Mouse (Mus musculus) ovary, postnatal 10 days (tissue): ENCODE results near the gene Sgsh.
A peak's percentile ranks its signal among the peaks of the same experiment; 100 is the strongest.

Experiments used
- DNase-seq: peaks from one replicate; pipeline ENCODE4 v3.0.0; 2022; ENCODE audit warnings: low spot score

Sgsh gene

GRCm38 (mm10) chr11:119377326-119377725 lies 22.0 kb upstream of the Sgsh start:
- DNase-seq = no peak

GRCm38 (mm10) chr11:119375425-119375824 lies 20.1 kb upstream of the Sgsh start:
- no peak for DNase-seq

- peak; percentile 40 for DNase-seq
Measured at GRCm38 (mm10) chr11:119363534-119364145, 8.3 kb upstream of the Sgsh start.

- no peak for DNase-seq
Measured at GRCm38 (mm10) chr11:119362769-119363533, 7.6 kb upstream of the Sgsh start.

GRCm38 (mm10) chr11:119359089-119359488 lies 3.8 kb upstream of the Sgsh start:
- no peak for DNase-seq

GRCm38 (mm10) chr11:119354798-119355442 lies 416 bp downstream of the Sgsh start:
- no peak for DNase-seq

- DNase-seq = no peak
Measured at GRCm38 (mm10) chr11:119353946-119354345, 1.4 kb downstream of the Sgsh start.

GRCm38 (mm10) chr11:119352113-119352512 lies 3.2 kb downstream of the Sgsh start:
- no peak for DNase-seq

GRCm38 (mm10) chr11:119347125-119347524 lies 8.2 kb downstream of the Sgsh start:
- no peak for DNase-seq

GRCm38 (mm10) chr11:119344865-119345264 lies 10.5 kb downstream of the Sgsh start:
- no peak for DNase-seq

GRCm38 (mm10) chr11:119344178-119344577 lies 11.2 kb downstream of the Sgsh start:
- DNase-seq = no peak

- DNase-seq = peak; percentile 32
Measured at GRCm38 (mm10) chr11:119339637-119340036, 15.7 kb downstream of the Sgsh start.

- no peak for DNase-seq
Measured at GRCm38 (mm10) chr11:119339179-119339578, 16.2 kb downstream of the Sgsh start.

GRCm38 (mm10) chr11:119338271-119339059 lies 16.9 kb downstream of the Sgsh start:
- DNase-seq = no peak

GRCm38 (mm10) chr11:119331970-119332369 lies 23.4 kb downstream of the Sgsh start:
- no peak for DNase-seq

- no peak for DNase-seq
Measured at GRCm38 (mm10) chr11:119330592-119330991, 24.7 kb downstream of the Sgsh start.

GRCm38 (mm10) chr11:119325068-119325467 lies 30.3 kb downstream of the Sgsh start:
- no peak for DNase-seq

GRCm38 (mm10) chr11:119322521-119322920 lies 32.8 kb downstream of the Sgsh start:
- no peak for DNase-seq

GRCm38 (mm10) chr11:119316720-119317119 lies 38.6 kb downstream of the Sgsh start:
- no peak for DNase-seq

GRCm38 (mm10) chr11:119314252-119314936 lies 40.9 kb downstream of the Sgsh start:
- DNase-seq = no peak

GRCm38 (mm10) chr11:119310621-119311020 lies 44.7 kb downstream of the Sgsh start:
- DNase-seq = no peak

- no peak for DNase-seq
Measured at GRCm38 (mm10) chr11:119307916-119308315, 47.4 kb downstream of the Sgsh start.
